Mouse (Mus musculus): ENCODE measurements around the gene Ifi44.
A peak's percentile ranks its signal among the peaks of the same experiment; 100 is the strongest.

The Ifi44 gene

GRCm38 (mm10) chr3:151749737-151750136 lies at the start of gene Ifi44:
TSS of gene Ifi44 (minus strand) at chr3:151749960.
- no peak for DNase-seq (ENCODE audit: low read depth, low spot score)
- H3K36me3 ChIP-seq (ENCODE audit: control insufficient read depth, insufficient read depth, low read length, poor library complexity, severe bottlenecking) = no peaks in the 10 kb centered on the region
- no peaks in the 10 kb centered on the region; the same call in 1 of the 2 replicates for H3K27me3 ChIP-seq (ENCODE audit: control insufficient read depth, insufficient read depth, low read length, poor library complexity, severe bottlenecking)

GRCm38 (mm10) chr3:151788622-151789021 lies 38.9 kb upstream of the Ifi44 start:
- DNase-seq (ENCODE audit: low read depth, low spot score) = no peak
- Histone ChIP-seq H3K36me3 (ENCODE audit: control insufficient read depth, insufficient read depth, low read length, poor library complexity, severe bottlenecking) (no peaks in the 10 kb centered on the region), H3K27me3 (ENCODE audit: control insufficient read depth, insufficient read depth, low read length, poor library complexity, severe bottlenecking) (no peaks in the 10 kb centered on the region)

- H3K27me3 ChIP-seq (ENCODE audit: control insufficient read depth, insufficient read depth, low read length, poor library complexity, severe bottlenecking) = no peaks in the 10 kb centered on the region
- DNase-seq (ENCODE audit: low read depth, low spot score) = no peak
- no peaks in the 10 kb centered on the region for H3K36me3 ChIP-seq (ENCODE audit: control insufficient read depth, insufficient read depth, low read length, poor library complexity, severe bottlenecking)
Measured at GRCm38 (mm10) chr3:151775089-151775488, 25.3 kb upstream of the Ifi44 start.

- Histone ChIP-seq H3K36me3 (ENCODE audit: control insufficient read depth, insufficient read depth, low read length, poor library complexity, severe bottlenecking) (no peaks in the 10 kb centered on the region), H3K27me3 (ENCODE audit: control insufficient read depth, insufficient read depth, low read length, poor library complexity, severe bottlenecking) (no peaks in the 10 kb centered on the region)
- DNase-seq (ENCODE audit: low read depth, low spot score) = peak; percentile 4
Measured at GRCm38 (mm10) chr3:151771074-151771473, 21.3 kb upstream of the Ifi44 start.

- DNase-seq (ENCODE audit: low read depth, low spot score) = no peak
- no peaks in the 10 kb centered on the region for H3K36me3 ChIP-seq (ENCODE audit: control insufficient read depth, insufficient read depth, low read length, poor library complexity, severe bottlenecking)
- no peaks in the 10 kb centered on the region; the same call in 1 of the 2 replicates for H3K27me3 ChIP-seq (ENCODE audit: control insufficient read depth, insufficient read depth, low read length, poor library complexity, severe bottlenecking)
Measured at GRCm38 (mm10) chr3:151748514-151748913, 1.2 kb downstream of the Ifi44 start.

GRCm38 (mm10) chr3:151746058-151746457 lies 3.7 kb downstream of the Ifi44 start:
- Histone ChIP-seq H3K36me3 (ENCODE audit: control insufficient read depth, insufficient read depth, low read length, poor library complexity, severe bottlenecking) (no peaks in the 10 kb centered on the region), H3K27me3 (ENCODE audit: control insufficient read depth, insufficient read depth, low read length, poor library complexity, severe bottlenecking) (no peaks in the 10 kb centered on the region; the same call in 1 of the 2 replicates)
- no peak for DNase-seq (ENCODE audit: low read depth, low spot score)

GRCm38 (mm10) chr3:151742223-151742622 lies 7.5 kb downstream of the Ifi44 start:
- no peak for DNase-seq (ENCODE audit: low read depth, low spot score)
- no peaks in the 10 kb centered on the region; the same call in 1 of the 2 replicates for H3K27me3 ChIP-seq (ENCODE audit: control insufficient read depth, insufficient read depth, low read length, poor library complexity, severe bottlenecking)
- no peaks in the 10 kb centered on the region for H3K36me3 ChIP-seq (ENCODE audit: control insufficient read depth, insufficient read depth, low read length, poor library complexity, severe bottlenecking)

GRCm38 (mm10) chr3:151716246-151716645 lies 33.5 kb downstream of the Ifi44 start:
- peak; percentile 1 for DNase-seq (ENCODE audit: low read depth, low spot score)
- Histone ChIP-seq H3K27me3 (ENCODE audit: control insufficient read depth, insufficient read depth, low read length, poor library complexity, severe bottlenecking) (no peaks in the 10 kb centered on the region), H3K36me3 (ENCODE audit: control insufficient read depth, insufficient read depth, low read length, poor library complexity, severe bottlenecking) (no peaks in the 10 kb centered on the region)

- Histone ChIP-seq H3K27me3 (ENCODE audit: control insufficient read depth, insufficient read depth, low read length, poor library complexity, severe bottlenecking) (no peaks in the 10 kb centered on the region), H3K36me3 (ENCODE audit: control insufficient read depth, insufficient read depth, low read length, poor library complexity, severe bottlenecking) (no peaks in the 10 kb centered on the region)
- DNase-seq (ENCODE audit: low read depth, low spot score) = no peak
Measured at GRCm38 (mm10) chr3:151707335-151707734, 42.4 kb downstream of the Ifi44 start.
